Mouse (Mus musculus): ENCODE data around the gene Tchp.

DNA sequence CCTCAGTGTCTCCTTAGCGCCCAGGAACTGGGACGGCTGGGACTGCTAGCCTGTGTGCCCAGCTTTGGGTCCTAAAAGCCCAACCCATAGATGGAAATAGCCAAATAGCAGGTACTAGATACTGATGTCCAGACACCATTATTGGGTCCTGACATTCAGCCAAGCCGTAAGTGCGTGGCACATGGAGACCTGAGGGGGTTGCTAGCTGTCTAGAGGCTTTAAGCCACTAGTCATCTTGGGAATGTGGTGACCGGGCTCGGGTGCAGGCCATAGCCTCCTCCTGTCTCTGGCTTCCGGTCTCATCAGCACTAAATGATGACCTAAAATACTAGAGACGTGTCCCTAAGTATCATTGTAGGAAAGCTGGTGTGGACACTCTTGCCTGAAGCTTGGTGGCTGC lies 10.4 kb downstream of the Tchp start:
- no peak for TF ChIP-seq POLR2A (IDR thresholded peaks at IDR 0.05; ENCODE audit: control insufficient read depth, low read depth, low read length)
- no peak for TF ChIP-seq CTCF (IDR thresholded peaks at IDR 0.05; ENCODE audit: control insufficient read depth, insufficient read depth, insufficient replicate concordance, low read depth, low read length)

Data from testis, adult 2 months (tissue).